Mouse (Mus musculus): ENCODE data around the gene Supt5.

- TF ChIP-seq POLR2A (IDR thresholded peaks at IDR 0.05; ENCODE audit: low read depth, low read length): no peak
- no peak for TF ChIP-seq CTCF (IDR thresholded peaks at IDR 0.05; ENCODE audit: extremely low read depth, insufficient read depth, insufficient read length, insufficient replicate concordance)
Observed at GRCm38 (mm10) chr7:28382347-28382951, 43.9 kb upstream of the Supt5 start.
